Mouse (Mus musculus) hindbrain, embryonic 14.5 days (tissue): ENCODE data around the gene Rab3b. TPM values are rescaled to one million over a fixed set of nuclear protein-coding genes. Genes with fewer than 3 reads are reported as not detected.

ENCODE experiments used
- ATAC-seq: fragments of 200-750 bp; cut with Nextera tagmentation; 2 replicates; pipeline ENCODE4 v1.8.0; 2017; ENCODE audit warnings: moderate number of reproducible peaks, mild to moderate bottlenecking, moderate TSS enrichment, moderate library complexity; ENCODE audit not compliant: low FRiP score
- DNase-seq: peaks from one replicate; pipeline ENCODE4 v3.0.0-alpha.2; 2015; ENCODE audit warnings: low spot score
- H3K27ac ChIP-seq: fragments of 300-500 bp; sonication (generic); 2 replicates; pipeline ENCODE4 v1.5.1; 2014; ENCODE audit warnings: mild to moderate bottlenecking, moderate library complexity
- H3K27me3 ChIP-seq: fragments of 300-500 bp; sonication (generic); 2 replicates; pipeline ENCODE4 v1.6.1; 2014; ENCODE audit warnings: mild to moderate bottlenecking, low read length, mixed read lengths; ENCODE audit not compliant: control insufficient read depth, insufficient read depth
- H3K36me3 ChIP-seq: fragments of 300-500 bp; sonication (generic); replicated peaks from 2 replicates; pipeline ENCODE4 v1.6.1; 2014; ENCODE audit not compliant: control insufficient read depth, insufficient read depth
- H3K4me1 ChIP-seq: fragments of 300-500 bp; sonication (generic); replicated peaks from 2 replicates; pipeline ENCODE4 v1.6.1; 2014; ENCODE audit warnings: antibody characterized with exemption, low read length, mixed read lengths; ENCODE audit not compliant: control insufficient read depth, insufficient read depth
- H3K4me2 ChIP-seq: fragments of 300-500 bp; sonication (generic); replicated peaks from 2 replicates; pipeline ENCODE4 v1.6.1; 2014; ENCODE audit warnings: mild to moderate bottlenecking, moderate library complexity
- H3K4me3 ChIP-seq: fragments of 300-500 bp; sonication (generic); replicated peaks from 2 replicates; pipeline ENCODE4 v1.5.1; 2014; ENCODE audit warnings: mild to moderate bottlenecking, low read length
- H3K9ac ChIP-seq: fragments of 300-500 bp; sonication (generic); 2 replicates; pipeline ENCODE4 v1.6.1; 2014
- H3K9me3 ChIP-seq: fragments of 300-500 bp; sonication (generic); 2 replicates; pipeline ENCODE4 v1.6.1; 2016; ENCODE audit warnings: low read length; ENCODE audit not compliant: control insufficient read depth
- WGBS: fragments of 180-500 bp; shearing (Covaris S2); extraction: QIAGEN DNeasy Blood & Tissue Kit; methylation state at CpG from one replicate; pipeline ENCODE4 v1.1.7; 2014; 5-methylcytosine and 5-hydroxymethylcytosine counted together
- polyA plus RNA-seq: library from polyadenylated mRNA; unstranded; fragments of >200 nt; fragmentation: Nextera tagmentation; extraction: Ambion mirVana; gene quantifications from 2 replicates; pipeline ENCODE4 v1.2.1, GENCODE M21; 2014

Rab3b gene
- 187 and 200 TPM in 2 replicates for polyA plus RNA-seq

DNA sequence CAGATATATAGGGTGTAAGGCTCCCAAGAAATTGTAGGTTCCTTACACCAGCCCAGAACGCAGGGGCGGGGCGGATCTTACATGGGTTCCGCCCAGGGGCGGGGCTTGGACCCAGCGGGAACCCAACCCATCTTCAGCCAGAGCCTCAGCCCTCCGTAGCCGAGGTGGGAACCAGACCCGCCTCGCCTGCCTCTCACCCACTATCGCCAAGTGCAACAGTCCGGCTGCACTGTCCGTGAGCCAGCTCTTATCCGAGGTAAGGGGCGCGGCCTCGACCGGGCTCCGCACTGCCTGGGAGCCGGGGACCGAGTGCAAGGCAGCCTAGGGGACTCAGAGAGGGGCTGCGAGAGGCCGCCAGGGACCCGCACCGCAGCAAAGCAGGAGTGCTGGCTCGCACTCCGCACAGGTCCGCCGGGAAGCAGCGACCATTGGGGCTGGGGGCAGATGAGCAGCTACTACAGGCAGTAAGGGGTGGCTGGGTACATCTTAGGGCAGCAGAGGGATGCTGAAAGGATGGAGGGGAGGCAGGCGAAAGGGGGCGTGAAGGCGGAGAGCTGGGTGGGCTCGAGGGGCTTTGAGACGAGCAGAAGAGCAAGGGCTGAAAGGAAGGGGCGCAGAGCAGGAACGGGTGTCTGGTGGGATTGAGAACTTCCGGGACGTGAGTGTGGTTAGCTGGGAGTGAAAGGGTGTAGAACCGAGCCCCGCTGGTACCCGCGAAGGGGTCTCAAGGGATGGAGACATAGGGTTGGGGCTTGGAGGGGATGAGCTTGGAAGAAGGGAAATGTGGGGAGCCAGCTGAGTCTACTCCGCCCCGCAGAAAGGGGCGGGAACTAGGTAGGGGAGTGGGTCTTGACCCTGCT lies at the start of gene Rab3b:
Rab3b (plus strand) TSS at position 101 of the 860 bp plus-strand sequence.
- peak within 1 kb of the TSS; percentile 91 for H3K4me2 ChIP-seq

DNA sequence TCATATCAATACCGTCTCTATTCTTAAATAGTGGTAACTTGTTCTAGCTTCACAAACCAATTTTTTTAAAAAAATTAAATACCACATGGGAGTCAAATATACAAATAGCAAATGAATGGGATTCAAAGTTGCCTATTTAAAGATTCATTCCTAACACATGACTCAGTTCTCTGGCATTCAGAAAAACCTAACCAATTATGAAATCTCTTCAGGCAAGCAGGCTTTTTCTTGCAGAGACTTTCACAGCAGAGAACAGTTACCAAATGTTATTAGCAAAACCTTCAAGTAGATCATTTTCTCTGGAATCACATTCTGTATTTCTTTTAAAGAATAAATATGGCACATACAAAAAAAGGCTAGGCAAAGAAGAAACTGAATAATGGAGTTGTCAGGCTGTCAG lies 48.2 kb upstream of the Rab3b start:
- Histone ChIP-seq H3K4me1 (peaks cover 24% of the 10 kb centered on the region), H3K27me3 (no peaks in the 10 kb centered on the region), H3K9me3 (no peaks in the 10 kb centered on the region), H3K4me2 (peak overlapping the region; percentile 63), H3K36me3 (peaks cover 44% of the 10 kb centered on the region), H3K4me3 (no peak overlapping the region), H3K9ac (0 out of 2 replicates have a peak overlapping the region, but pooled peaks have one; percentile 29), H3K27ac (no peak overlapping the region)
- 86% methylated on average over 1 of the region's 1 CpGs for WGBS
- ATAC-seq (no peak), DNase-seq (no peak)

More for the DNA sequence above, at the start of gene Rab3b:
- DNase-seq: peak; percentile 78
- WGBS: under 1% methylated on average over 46 of the region's 46 CpGs
- Histone ChIP-seq H3K9me3 (no peaks in the 10 kb centered on the region), H3K27ac (peak within 1 kb of the TSS; percentile 70), H3K36me3 (no peaks in the 10 kb centered on the region), H3K4me1 (no peaks in the 10 kb centered on the region), H3K4me3 (peak within 1 kb of the TSS; percentile 74), H3K27me3 (no peaks in the 10 kb centered on the region), H3K9ac (peak within 1 kb of the TSS; percentile 81)
- ATAC-seq: peak; percentile 93

DNA sequence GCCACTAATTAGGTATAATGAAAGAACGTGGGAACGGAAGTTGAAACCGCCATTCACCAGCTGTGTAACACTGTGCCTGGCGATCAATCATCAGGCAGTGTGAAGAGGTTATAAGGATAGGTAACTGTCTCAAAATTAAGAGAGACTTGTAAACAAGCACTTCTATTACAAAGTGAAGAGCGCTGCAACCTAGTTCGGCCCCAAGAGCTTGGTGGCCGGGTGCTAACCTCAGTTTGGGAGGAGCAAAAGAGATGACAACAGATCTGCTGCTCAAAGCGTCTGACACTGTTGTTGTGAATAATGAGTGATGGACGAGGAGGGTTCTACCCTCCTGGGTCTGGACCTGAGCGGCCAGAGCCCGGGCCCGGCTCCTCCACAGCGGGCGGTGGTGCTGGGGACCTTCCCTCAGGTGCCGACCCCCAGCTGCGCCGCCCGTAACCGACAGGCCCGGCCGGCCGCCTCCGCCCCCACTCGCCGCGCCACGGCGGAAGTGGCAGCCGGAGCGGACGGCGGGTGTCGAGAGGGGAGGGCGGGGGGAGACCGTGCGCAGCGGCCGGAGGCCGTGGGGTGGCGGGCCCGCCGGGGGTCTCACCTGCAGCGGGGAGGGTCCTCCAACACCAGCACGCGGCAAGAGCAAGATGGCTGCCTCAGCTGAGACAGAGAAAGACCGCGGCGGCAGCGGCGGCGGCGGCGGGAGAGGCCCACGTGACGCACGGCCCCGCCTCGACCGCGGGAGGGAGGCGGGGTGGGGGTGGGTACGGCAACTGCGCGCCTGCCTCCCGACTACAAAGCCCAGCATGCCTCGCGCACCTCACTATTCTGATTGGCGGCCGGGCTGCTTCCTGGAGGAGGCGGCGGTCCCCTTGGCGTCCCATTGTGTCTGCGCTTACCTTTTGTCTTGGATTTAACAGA lies 45.7 kb upstream of the Rab3b start, which contains the start of gene Btf3l4:
Btf3l4 (minus strand) TSS at position 699 of the 912 bp plus-strand sequence.
- DNase-seq: peak; percentile 96
- Histone ChIP-seq H3K9ac (peak within 1 kb of the TSS; percentile 98), H3K27ac (peak within 1 kb of the TSS; percentile 95), H3K9me3 (no peaks in the 10 kb centered on the region), H3K36me3 (peaks cover 22% of the 10 kb centered on the region), H3K4me1 (peaks cover 37% of the 10 kb centered on the region), H3K27me3 (no peaks in the 10 kb centered on the region), H3K4me3 (peak within 1 kb of the TSS; percentile 92), H3K4me2 (peak within 1 kb of the TSS; percentile 89)
- peak; percentile 94 for ATAC-seq
- WGBS: under 1% methylated on average over 71 of the region's 73 CpGs

DNA sequence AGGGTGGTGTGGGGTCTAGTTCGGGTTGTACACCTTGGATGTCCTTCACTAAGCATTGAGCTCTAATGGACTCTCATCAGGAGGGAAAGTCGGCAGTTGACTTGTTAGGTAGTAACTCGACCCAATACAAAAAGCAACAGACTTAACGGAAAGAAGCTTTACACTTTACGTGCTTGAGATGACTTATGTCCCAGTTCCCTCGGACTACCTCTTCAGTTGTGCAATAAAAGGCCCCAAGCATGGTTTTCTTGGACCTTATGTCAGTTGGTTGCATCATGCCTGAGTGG lies 45.1 kb upstream of the Rab3b start:
- H3K4me1 ChIP-seq: peaks cover 37% of the 10 kb centered on the region

DNA sequence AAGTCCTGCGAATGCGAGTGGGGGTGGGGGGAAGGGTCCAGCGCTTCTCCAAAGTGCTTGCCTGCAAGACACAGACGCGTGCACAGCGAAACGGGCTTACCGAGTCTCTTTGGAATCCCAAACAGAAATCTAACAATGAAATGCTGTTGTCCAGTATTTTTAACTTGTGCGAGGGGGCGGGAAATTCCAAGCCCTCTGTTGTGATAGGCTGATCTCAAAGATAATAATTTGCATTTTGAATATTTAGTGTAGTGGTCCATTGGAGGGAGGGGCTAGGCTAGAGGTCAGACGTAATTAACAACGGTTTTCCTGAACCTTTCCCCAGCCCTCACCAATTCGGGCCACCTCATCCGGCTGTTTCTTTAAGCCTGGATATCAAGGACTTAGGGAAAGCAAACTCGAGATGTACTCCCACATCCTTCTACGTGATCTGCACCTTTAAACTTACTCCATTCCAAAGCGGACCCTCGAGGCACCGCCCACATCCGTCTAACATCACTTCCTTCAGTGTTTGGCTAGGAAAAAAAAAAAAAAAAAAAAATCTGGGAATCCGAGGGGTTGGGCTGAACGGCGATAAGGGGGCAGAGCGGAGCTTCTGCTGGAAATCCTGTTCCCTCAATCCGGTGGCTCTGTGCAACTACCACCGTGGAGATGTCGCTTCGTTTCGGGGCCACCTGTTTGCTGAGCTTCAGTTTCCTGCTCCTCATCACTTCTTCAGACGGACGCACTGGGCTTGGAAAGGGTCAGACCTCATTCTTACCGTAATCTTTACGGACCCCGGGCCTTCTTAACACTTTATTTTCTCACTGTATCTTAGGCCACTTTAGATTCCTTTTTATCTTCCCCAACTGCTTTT lies 44.5 kb upstream of the Rab3b start, which contains the start of gene Txndc12:
Txndc12 (plus strand) TSS at position 487 of the 856 bp plus-strand sequence.
- H3K36me3 ChIP-seq: peaks cover 11% of the 10 kb centered on the region
- H3K27me3 ChIP-seq: no peaks in the 10 kb centered on the region
- DNase-seq (peak; percentile 92), ATAC-seq (peak; percentile 81)
- peak within 1 kb of the TSS; percentile 98 for H3K9ac ChIP-seq
- no peaks in the 10 kb centered on the region for H3K9me3 ChIP-seq
- WGBS: under 1% methylated on average over 34 of the region's 34 CpGs
- H3K4me3 ChIP-seq: peak within 1 kb of the TSS; percentile 92
- peak within 1 kb of the TSS; percentile 95 for H3K27ac ChIP-seq
- peaks cover 37% of the 10 kb centered on the region for H3K4me1 ChIP-seq
- H3K4me2 ChIP-seq: peak within 1 kb of the TSS; percentile 89

More for the DNA sequence above, 45.1 kb upstream of the Rab3b start:
- Histone ChIP-seq H3K9ac (peak overlapping the region; percentile 98), H3K4me3 (peak overlapping the region; percentile 92), H3K36me3 (peaks cover 16% of the 10 kb centered on the region), H3K27me3 (no peaks in the 10 kb centered on the region), H3K4me2 (peak overlapping the region; percentile 89), H3K27ac (peak overlapping the region; percentile 95), H3K9me3 (no peaks in the 10 kb centered on the region)
- 0% methylated on average over 6 of the region's 6 CpGs for WGBS
- no peak for DNase-seq
- no peak for ATAC-seq

DNA sequence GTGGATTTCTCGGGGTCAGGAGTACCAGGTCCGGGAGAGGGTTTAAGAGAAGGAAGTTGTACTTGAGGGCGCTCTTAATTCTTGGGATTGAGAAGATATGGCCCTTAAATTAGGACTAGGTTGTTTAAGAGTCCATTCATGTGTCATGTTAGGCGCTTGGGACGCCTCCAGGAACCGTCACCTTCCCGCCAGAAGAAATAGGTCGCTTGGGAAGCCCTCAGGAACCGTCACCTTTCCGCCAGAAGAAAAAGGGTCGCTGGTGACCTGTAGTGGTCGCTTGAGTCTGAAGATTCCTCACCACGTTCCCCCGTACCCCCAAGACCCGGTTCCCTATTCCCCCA lies 43.9 kb upstream of the Rab3b start:
- Histone ChIP-seq H3K27me3 (no peaks in the 10 kb centered on the region), H3K27ac (peak overlapping the region; percentile 95), H3K9ac (peak overlapping the region; percentile 98), H3K4me2 (peak overlapping the region; percentile 89), H3K4me3 (peak overlapping the region; percentile 92), H3K9me3 (no peaks in the 10 kb centered on the region), H3K4me1 (peaks cover 37% of the 10 kb centered on the region), H3K36me3 (peaks cover 5% of the 10 kb centered on the region)
- ATAC-seq: no peak
- DNase-seq: no peak
- under 1% methylated on average over 15 of the region's 15 CpGs for WGBS

DNA sequence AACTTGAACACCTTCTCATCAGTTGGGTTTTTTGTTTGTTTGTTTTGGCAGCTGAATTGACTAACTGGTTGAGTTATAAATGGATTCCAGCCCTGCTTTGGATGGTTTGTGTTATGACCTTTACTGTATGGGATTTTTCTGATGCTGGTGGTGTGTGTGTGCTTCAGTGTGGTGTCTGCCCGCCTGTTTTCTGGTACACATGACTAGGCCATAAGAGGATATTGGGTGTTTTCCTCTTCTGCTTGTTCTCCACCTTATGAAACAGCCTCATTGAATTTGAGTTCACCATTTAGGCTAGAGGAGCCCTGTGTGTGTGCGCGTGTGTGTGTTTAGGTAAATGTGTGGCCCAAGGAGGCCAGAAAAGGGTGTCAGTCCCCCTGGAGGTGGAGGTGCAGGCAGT lies 43.4 kb upstream of the Rab3b start:
- Histone ChIP-seq H3K4me1 (peaks cover 37% of the 10 kb centered on the region), H3K9me3 (no peaks in the 10 kb centered on the region), H3K27me3 (no peaks in the 10 kb centered on the region), H3K9ac (peak overlapping the region; percentile 98), H3K4me2 (peak overlapping the region; percentile 89), H3K36me3 (no peaks in the 10 kb centered on the region), H3K4me3 (peak overlapping the region; percentile 92), H3K27ac (no peak overlapping the region; the same call in 1 of the 2 replicates)
- ATAC-seq (no peak), DNase-seq (no peak)
- WGBS: 64% methylated on average over 3 of the region's 3 CpGs

DNA sequence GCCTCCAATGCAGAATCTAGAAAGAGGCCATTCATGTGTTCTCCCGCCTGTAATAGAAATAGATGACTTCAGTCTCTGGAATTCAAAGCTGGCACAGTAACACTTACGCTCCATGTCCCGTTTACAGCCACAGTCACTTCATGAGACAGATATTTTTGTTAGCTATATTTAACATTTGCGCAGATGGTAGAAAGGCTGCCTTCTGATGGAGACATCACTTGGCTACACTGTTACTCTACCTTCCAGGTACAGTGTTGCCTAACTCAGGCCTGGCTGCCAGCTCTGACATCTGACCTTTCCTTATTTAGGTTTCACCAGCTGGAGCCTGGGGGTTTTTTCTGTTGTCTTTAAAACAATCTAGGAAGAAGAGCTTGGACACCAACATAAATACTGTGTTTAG lies 40.8 kb upstream of the Rab3b start:
- Histone ChIP-seq H3K4me2 (no peak overlapping the region), H3K9ac (no peak overlapping the region), H3K9me3 (no peaks in the 10 kb centered on the region), H3K27me3 (no peaks in the 10 kb centered on the region), H3K4me1 (peaks cover 18% of the 10 kb centered on the region), H3K36me3 (no peaks in the 10 kb centered on the region), H3K4me3 (no peak overlapping the region), H3K27ac (no peak overlapping the region)
- ATAC-seq: no peak
- WGBS: 92% methylated on average over 4 of the region's 4 CpGs
- no peak for DNase-seq
